Mouse (Mus musculus): ENCODE measurements at regions not wholly inside any gene's neighbourhood (a gene's known extent, or its start where the extent isn't known, plus 50 kb on each side); places are given as distances from the start of the nearest gene placed in this dataset.

GRCm38 (mm10) chr9:86231692-86232091 is 233.1 kb downstream of the Ube2cbp start:
- DNase-seq, result no peak

- DNase-seq, result no peak
Measured at GRCm38 (mm10) chr9:86232174-86232573, 232.6 kb downstream of the Ube2cbp start.

- DNase-seq, result no peak
Measured at GRCm38 (mm10) chr9:86233775-86234174, 231.0 kb downstream of the Ube2cbp start.

- DNase-seq, result no peak
Measured at GRCm38 (mm10) chr9:86238691-86239090, 226.1 kb downstream of the Ube2cbp start.

GRCm38 (mm10) chr9:86240287-86240686 is 224.5 kb downstream of the Ube2cbp start:
- no peak for DNase-seq

GRCm38 (mm10) chr9:86240896-86241295 is 223.9 kb downstream of the Ube2cbp start:
- no peak for DNase-seq

- no peak for DNase-seq
Measured at GRCm38 (mm10) chr9:86250197-86250596, 214.6 kb downstream of the Ube2cbp start.

- DNase-seq, result no peak
Measured at GRCm38 (mm10) chr9:86251331-86251730, 213.4 kb downstream of the Ube2cbp start.
